Mouse (Mus musculus): ENCODE results near the gene Txn2.

DNA sequence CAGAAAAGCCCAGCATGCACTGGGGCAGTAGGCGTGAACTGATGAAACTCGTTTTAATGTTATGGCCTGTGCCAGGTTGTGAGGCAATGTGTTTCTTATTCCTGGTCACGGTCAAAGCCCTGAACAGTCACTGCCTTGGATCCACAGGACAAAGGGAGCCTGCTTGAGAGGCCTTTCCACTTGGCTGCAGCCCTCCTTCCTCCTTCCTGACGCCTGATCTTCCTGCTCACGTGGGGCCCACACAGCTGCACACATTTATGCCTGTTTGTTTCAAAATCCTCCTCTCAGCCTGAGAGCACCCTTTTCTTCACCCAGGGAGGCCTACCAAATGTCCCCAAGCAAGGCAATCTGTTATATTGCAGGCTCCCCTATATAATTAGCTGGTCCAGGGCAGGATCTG, 25.6 kb downstream of the Txn2 start:
- no peak for TF ChIP-seq CTCF (IDR thresholded peaks at IDR 0.05)
- no peak for TF ChIP-seq POLR2A (IDR thresholded peaks at IDR 0.05; ENCODE audit: insufficient read depth, low read depth, low read length)
- TF ChIP-seq EP300 (IDR thresholded peaks at IDR 0.05; ENCODE audit: insufficient read depth, low read depth, low read length), result no peak

Data from heart, adult 2 months (tissue).